Mouse (Mus musculus): Measurements from ENCODE around the gene 9130409I23Rik.
A peak's percentile ranks its signal among the peaks of the same experiment; 100 is the strongest.

The 9130409I23Rik gene

GRCm38 (mm10) chr1:181010171-181010932, 40.7 kb upstream of the 9130409I23Rik start:
- Histone ChIP-seq H3K27me3 (ENCODE audit: insufficient read depth, low read length) (peaks cover 10% of the 10 kb centered on the region), H3K4me3 (replicated peaks; ENCODE audit: low read length) (no peak overlapping the region), H3K4me1 (replicated peaks; ENCODE audit: low read depth, low read length) (peaks cover 40% of the 10 kb centered on the region), H3K9me3 (ENCODE audit: low read length) (no peaks in the 10 kb centered on the region), H3K36me3 (ENCODE audit: insufficient read depth, low read length) (peaks cover 18% of the 10 kb centered on the region; the same call in 1 of the 2 replicates)
- TF ChIP-seq NANOG (IDR thresholded peaks at IDR 0.05; ENCODE audit: borderline replicate concordance, low read length) (no peak), CTCF (conservative IDR thresholded peaks at IDR 0.05; ENCODE audit: low read length) (no peak), POU5F1 (IDR thresholded peaks at IDR 0.05; ENCODE audit: borderline replicate concordance, low read length) (no peak)

- TF ChIP-seq CTCF (conservative IDR thresholded peaks at IDR 0.05; ENCODE audit: low read length) (no peak), POU5F1 (IDR thresholded peaks at IDR 0.05; ENCODE audit: borderline replicate concordance, low read length) (no peak), NANOG (IDR thresholded peaks at IDR 0.05; ENCODE audit: borderline replicate concordance, low read length) (no peak)
- H3K36me3 ChIP-seq (ENCODE audit: insufficient read depth, low read length): peaks cover 18% of the 10 kb centered on the region; the same call in 1 of the 2 replicates
- peaks cover 20% of the 10 kb centered on the region for H3K27me3 ChIP-seq (ENCODE audit: insufficient read depth, low read length)
- H3K4me3 ChIP-seq (replicated peaks; ENCODE audit: low read length): no peak overlapping the region
- H3K9me3 ChIP-seq (ENCODE audit: low read length): no peaks in the 10 kb centered on the region
- peaks cover 51% of the 10 kb centered on the region for H3K4me1 ChIP-seq (replicated peaks; ENCODE audit: low read depth, low read length)
Observed at GRCm38 (mm10) chr1:181011601-181012000, 39.4 kb upstream of the 9130409I23Rik start.

GRCm38 (mm10) chr1:181012416-181012815, 38.6 kb upstream of the 9130409I23Rik start:
- no peaks in the 10 kb centered on the region for H3K9me3 ChIP-seq (ENCODE audit: low read length)
- peaks cover 23% of the 10 kb centered on the region for H3K27me3 ChIP-seq (ENCODE audit: insufficient read depth, low read length)
- TF ChIP-seq CTCF (conservative IDR thresholded peaks at IDR 0.05; ENCODE audit: low read length) (no peak), NANOG (IDR thresholded peaks at IDR 0.05; ENCODE audit: borderline replicate concordance, low read length) (no peak), POU5F1 (IDR thresholded peaks at IDR 0.05; ENCODE audit: borderline replicate concordance, low read length) (no peak)
- peaks cover 18% of the 10 kb centered on the region; the same call in 1 of the 2 replicates for H3K36me3 ChIP-seq (ENCODE audit: insufficient read depth, low read length)
- H3K4me3 ChIP-seq (replicated peaks; ENCODE audit: low read length): no peak overlapping the region
- H3K4me1 ChIP-seq (replicated peaks; ENCODE audit: low read depth, low read length): peaks cover 54% of the 10 kb centered on the region

GRCm38 (mm10) chr1:181013446-181013845, 37.6 kb upstream of the 9130409I23Rik start:
- Histone ChIP-seq H3K9me3 (ENCODE audit: low read length) (no peaks in the 10 kb centered on the region), H3K4me3 (replicated peaks; ENCODE audit: low read length) (no peak overlapping the region), H3K36me3 (ENCODE audit: insufficient read depth, low read length) (peaks cover 18% of the 10 kb centered on the region; the same call in 1 of the 2 replicates), H3K4me1 (replicated peaks; ENCODE audit: low read depth, low read length) (peaks cover 64% of the 10 kb centered on the region), H3K27me3 (ENCODE audit: insufficient read depth, low read length) (peaks cover 29% of the 10 kb centered on the region)
- TF ChIP-seq POU5F1 (IDR thresholded peaks at IDR 0.05; ENCODE audit: borderline replicate concordance, low read length) (no peak), NANOG (IDR thresholded peaks at IDR 0.05; ENCODE audit: borderline replicate concordance, low read length) (no peak), CTCF (conservative IDR thresholded peaks at IDR 0.05; ENCODE audit: low read length) (no peak)

- Histone ChIP-seq H3K9me3 (ENCODE audit: low read length) (no peaks in the 10 kb centered on the region), H3K4me1 (replicated peaks; ENCODE audit: low read depth, low read length) (peaks cover 63% of the 10 kb centered on the region), H3K36me3 (ENCODE audit: insufficient read depth, low read length) (peaks cover 18% of the 10 kb centered on the region; the same call in 1 of the 2 replicates), H3K4me3 (replicated peaks; ENCODE audit: low read length) (peak overlapping the region; percentile 39; the same call in 1 of the 2 replicates), H3K27me3 (ENCODE audit: insufficient read depth, low read length) (peaks cover 36% of the 10 kb centered on the region)
- no peak for TF ChIP-seq CTCF (conservative IDR thresholded peaks at IDR 0.05; ENCODE audit: low read length)
- no peak for TF ChIP-seq POU5F1 (IDR thresholded peaks at IDR 0.05; ENCODE audit: borderline replicate concordance, low read length)
- no peak for TF ChIP-seq NANOG (IDR thresholded peaks at IDR 0.05; ENCODE audit: borderline replicate concordance, low read length)
Observed at GRCm38 (mm10) chr1:181014731-181015500, 36.1 kb upstream of the 9130409I23Rik start.

GRCm38 (mm10) chr1:181015558-181015957, 35.5 kb upstream of the 9130409I23Rik start:
- no peak for TF ChIP-seq NANOG (IDR thresholded peaks at IDR 0.05; ENCODE audit: borderline replicate concordance, low read length)
- no peak for TF ChIP-seq CTCF (conservative IDR thresholded peaks at IDR 0.05; ENCODE audit: low read length)
- TF ChIP-seq POU5F1 (IDR thresholded peaks at IDR 0.05; ENCODE audit: borderline replicate concordance, low read length): no peak
- peaks cover 56% of the 10 kb centered on the region for H3K4me1 ChIP-seq (replicated peaks; ENCODE audit: low read depth, low read length)

GRCm38 (mm10) chr1:181016045-181016444, 35.0 kb upstream of the 9130409I23Rik start:
- H3K27me3 ChIP-seq (ENCODE audit: insufficient read depth, low read length): peaks cover 44% of the 10 kb centered on the region
- TF ChIP-seq POU5F1 (IDR thresholded peaks at IDR 0.05; ENCODE audit: borderline replicate concordance, low read length) (no peak), CTCF (conservative IDR thresholded peaks at IDR 0.05; ENCODE audit: low read length) (no peak), NANOG (IDR thresholded peaks at IDR 0.05; ENCODE audit: borderline replicate concordance, low read length) (no peak)
- H3K4me1 ChIP-seq (replicated peaks; ENCODE audit: low read depth, low read length): peaks cover 52% of the 10 kb centered on the region
- H3K9me3 ChIP-seq (ENCODE audit: low read length): no peaks in the 10 kb centered on the region
- H3K36me3 ChIP-seq (ENCODE audit: insufficient read depth, low read length): peaks cover 18% of the 10 kb centered on the region; the same call in 1 of the 2 replicates
- peak overlapping the region; percentile 39; the same call in 1 of the 2 replicates for H3K4me3 ChIP-seq (replicated peaks; ENCODE audit: low read length)

More at GRCm38 (mm10) chr1:181015558-181015957, 35.5 kb upstream of the 9130409I23Rik start:
- H3K9me3 ChIP-seq (ENCODE audit: low read length): no peaks in the 10 kb centered on the region
- H3K27me3 ChIP-seq (ENCODE audit: insufficient read depth, low read length): peaks cover 42% of the 10 kb centered on the region
- H3K36me3 ChIP-seq (ENCODE audit: insufficient read depth, low read length): peaks cover 18% of the 10 kb centered on the region; the same call in 1 of the 2 replicates
- peak overlapping the region; percentile 39; the same call in 1 of the 2 replicates for H3K4me3 ChIP-seq (replicated peaks; ENCODE audit: low read length)
